Mouse (Mus musculus): ENCODE measurements around the gene Sp1. TPM values are rescaled to one million over a fixed set of nuclear protein-coding genes. Genes with fewer than 3 reads are reported as not detected.

The Sp1 gene
- total and polyA plus RNA-seq, 3 experiments, result 16.3 to 92.3 (median 47.2) TPM

DNA sequence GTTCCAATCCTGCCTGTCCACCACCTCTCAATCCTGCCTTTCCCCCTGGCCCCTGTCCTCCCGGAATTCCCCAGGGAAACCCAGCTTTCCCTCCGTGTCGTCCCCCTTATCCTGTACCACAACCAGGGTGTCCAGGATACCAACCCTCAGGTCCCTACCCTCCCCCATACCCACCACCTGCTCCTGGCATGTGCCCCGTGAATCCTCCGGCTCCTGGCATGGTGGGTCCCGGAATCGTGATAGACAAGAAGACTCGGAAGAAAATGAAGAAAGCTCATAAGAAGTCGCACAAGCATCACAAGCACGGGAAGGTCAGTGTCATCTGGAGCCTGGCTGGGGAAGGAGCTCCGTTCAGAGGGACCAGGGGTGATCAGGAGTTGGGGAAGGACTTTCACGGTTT is 54.5 kb downstream of the Sp1 start:
- no peaks in the 10 kb centered on the region for H3K9me3 ChIP-seq (replicated peaks; ENCODE audit: insufficient read depth, low read length)
- peak overlapping the region; percentile 78 to 79; a peak in 3 of 4 replicates for H3K4me3 ChIP-seq (ENCODE audit: control insufficient read depth in 1 of 2, insufficient read depth in 1 of 2, low read depth in 2 of 2, low read length in 2 of 2)
- peak overlapping the region; percentile 96 for H3K27ac ChIP-seq (ENCODE audit: control insufficient read depth, low read depth, low read length)
- TF ChIP-seq USF2 (IDR thresholded peaks at IDR 0.05; ENCODE audit: borderline replicate concordance in 1 of 2, insufficient read depth in 1 of 2, low read depth in 1 of 2, low read length in 2 of 2), result no peak
- no peak for TF ChIP-seq ZNF384 (IDR thresholded peaks at IDR 0.05; ENCODE audit: low read depth, low read length)
- TF ChIP-seq ZC3H11A (IDR thresholded peaks at IDR 0.05; ENCODE audit: low read depth, low read length), result no peak
- TF ChIP-seq GABPA (IDR thresholded peaks at IDR 0.05; ENCODE audit: low read depth, low read length), result no peak
- TF ChIP-seq CTCF (IDR thresholded peaks at IDR 0.05 in 2 of 3, conservative IDR thresholded peaks at IDR 0.05 in 1 of 3; ENCODE audit: control insufficient read depth in 1 of 3, insufficient read depth in 1 of 3, low read depth in 2 of 3, low read length in 3 of 3, poor library complexity in 1 of 3, severe bottlenecking in 1 of 3), result no peak
- no peak for TF ChIP-seq ELF1 (IDR thresholded peaks at IDR 0.05; ENCODE audit: low read depth, low read length)
- no peak for TF ChIP-seq CHD2 (IDR thresholded peaks at IDR 0.05; ENCODE audit: low read length)
- TF ChIP-seq POLR2AphosphoS5 (IDR thresholded peaks at IDR 0.05; ENCODE audit: borderline replicate concordance, low read depth, low read length), result no peak
- TF ChIP-seq HCFC1 (IDR thresholded peaks at IDR 0.05; ENCODE audit: low read depth, low read length), result no peak
- TF ChIP-seq MAX (IDR thresholded peaks at IDR 0.05; ENCODE audit: low read length), result no peak
- no peak for TF ChIP-seq JUND (IDR thresholded peaks at IDR 0.05; ENCODE audit: low read depth, low read length)
- no peak for TF ChIP-seq RAD21 (IDR thresholded peaks at IDR 0.05; ENCODE audit: low read depth, low read length)
- no peak for TF ChIP-seq TCF12 (IDR thresholded peaks at IDR 0.05; ENCODE audit: low read depth, low read length)
- TF ChIP-seq MYC (IDR thresholded peaks at IDR 0.05; ENCODE audit: low read depth, low read length), result no peak
- peak overlapping the region; percentile 25 for H3K9ac ChIP-seq (ENCODE audit: control insufficient read depth, low read depth, low read length, poor library complexity, severe bottlenecking)
- no peaks in the 10 kb centered on the region for H3K27me3 ChIP-seq (ENCODE audit: control insufficient read depth in 1 of 2, insufficient read depth in 2 of 2, low read length in 2 of 2)
- peaks cover 0 to 26% of the 10 kb centered on the region in 2 experiments; a peak in 2 of 4 replicates for H3K36me3 ChIP-seq (ENCODE audit: control insufficient read depth in 1 of 2, insufficient read depth in 2 of 2, low read length in 2 of 2)
- DNase-seq (ENCODE audit: low read depth, low spot score), result no peak
- H3K4me1 ChIP-seq (ENCODE audit: control insufficient read depth in 1 of 2, insufficient read depth in 2 of 2, low read length in 2 of 2), result peaks cover 5 to 36% of the 10 kb centered on the region in 2 experiments
- peaks cover 2% of the 10 kb centered on the region; the same call in 1 of the 2 replicates for H3K79me2 ChIP-seq (ENCODE audit: control insufficient read depth, insufficient read depth, low read length, poor library complexity)

DNA sequence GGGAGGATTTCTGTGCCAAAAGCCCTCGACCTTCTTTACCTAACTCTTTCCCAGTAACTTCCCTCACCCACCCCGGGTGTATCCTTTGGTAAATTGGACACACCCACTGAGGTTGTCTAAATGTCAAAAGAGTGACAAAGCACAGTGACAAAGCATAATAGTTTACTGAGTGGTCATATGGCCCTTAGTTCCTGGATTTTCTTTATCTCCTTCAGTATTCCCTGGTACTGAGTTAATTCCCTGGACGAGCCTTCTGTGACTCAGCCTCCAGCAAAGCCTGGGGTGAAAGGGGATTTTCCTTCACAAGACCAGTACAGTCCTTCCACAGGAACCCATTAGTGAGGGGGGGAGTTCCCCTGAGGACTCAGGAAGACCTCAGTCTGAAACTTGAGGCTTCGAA is 55.0 kb downstream of the Sp1 start:
- H3K9ac ChIP-seq (ENCODE audit: control insufficient read depth, low read depth, low read length, poor library complexity, severe bottlenecking), result peak overlapping the region; percentile 4; the same call in 1 of the 2 replicates
- TF ChIP-seq MYC (IDR thresholded peaks at IDR 0.05; ENCODE audit: low read depth, low read length), result 0 out of 2 replicates have a peak, but pooled peaks have one; percentile 19
- TF ChIP-seq ETS1 (IDR thresholded peaks at IDR 0.05; ENCODE audit: low read depth, low read length), result peak; percentile 65; the same call in 1 of the 2 replicates
- no peak for TF ChIP-seq CTCF (IDR thresholded peaks at IDR 0.05 in 2 of 3, conservative IDR thresholded peaks at IDR 0.05 in 1 of 3; ENCODE audit: control insufficient read depth in 1 of 3, insufficient read depth in 1 of 3, low read depth in 2 of 3, low read length in 3 of 3, poor library complexity in 1 of 3, severe bottlenecking in 1 of 3)
- TF ChIP-seq USF1 (IDR thresholded peaks at IDR 0.05; ENCODE audit: low read depth, low read length), result peak; percentile 22; the same call in 1 of the 2 replicates
- TF ChIP-seq SIN3A (IDR thresholded peaks at IDR 0.05; ENCODE audit: low read length), result peak; percentile 59
- 0 out of 4 replicates have a peak, but pooled peaks of 1 of the 2 experiments have one; percentile 23 for TF ChIP-seq EP300 (IDR thresholded peaks at IDR 0.05; ENCODE audit: low read depth in 1 of 2, low read length in 2 of 2)
- peaks cover 0 to 26% of the 10 kb centered on the region in 2 experiments; a peak in 2 of 4 replicates for H3K36me3 ChIP-seq (ENCODE audit: control insufficient read depth in 1 of 2, insufficient read depth in 2 of 2, low read length in 2 of 2)
- peaks cover 2% of the 10 kb centered on the region; the same call in 1 of the 2 replicates for H3K79me2 ChIP-seq (ENCODE audit: control insufficient read depth, insufficient read depth, low read length, poor library complexity)
- peak; percentile 57 for DNase-seq (ENCODE audit: low read depth, low spot score)
- no peaks in the 10 kb centered on the region for H3K27me3 ChIP-seq (ENCODE audit: control insufficient read depth in 1 of 2, insufficient read depth in 2 of 2, low read length in 2 of 2)
- H3K4me1 ChIP-seq (ENCODE audit: control insufficient read depth in 1 of 2, insufficient read depth in 2 of 2, low read length in 2 of 2), result peaks cover 5 to 36% of the 10 kb centered on the region in 2 experiments
- peak overlapping the region; percentile 36; the same call in 1 of the 2 replicates for H3K27ac ChIP-seq (ENCODE audit: control insufficient read depth, low read depth, low read length)
- H3K4me3 ChIP-seq (ENCODE audit: control insufficient read depth in 1 of 2, insufficient read depth in 1 of 2, low read depth in 2 of 2, low read length in 2 of 2), result no peak overlapping the region
- no peaks in the 10 kb centered on the region for H3K9me3 ChIP-seq (replicated peaks; ENCODE audit: insufficient read depth, low read length)
